Mouse (Mus musculus) brain, embryonic 14.5 days (tissue): ENCODE data around the gene Clic6.

Source experiments
- CTCF ChIP-seq: fragments of 200-500 bp; IDR thresholded peaks from 2 replicates; pipeline ENCODE4 v1.5.1; 2012; ENCODE audit warnings: inconsistent platforms, mild to moderate bottlenecking, moderate library complexity, borderline replicate concordance; ENCODE audit not compliant: insufficient read depth, insufficient read length; ENCODE audit errors: extremely low read depth
- POLR2A ChIP-seq: fragments of 200-500 bp; IDR thresholded peaks from 2 replicates; pipeline ENCODE4 v1.6.1; 2012; ENCODE audit warnings: mild to moderate bottlenecking, inconsistent platforms, borderline replicate concordance; ENCODE audit not compliant: poor library complexity, insufficient read depth, insufficient read length, severe bottlenecking; ENCODE audit errors: extremely low read depth

DNA sequence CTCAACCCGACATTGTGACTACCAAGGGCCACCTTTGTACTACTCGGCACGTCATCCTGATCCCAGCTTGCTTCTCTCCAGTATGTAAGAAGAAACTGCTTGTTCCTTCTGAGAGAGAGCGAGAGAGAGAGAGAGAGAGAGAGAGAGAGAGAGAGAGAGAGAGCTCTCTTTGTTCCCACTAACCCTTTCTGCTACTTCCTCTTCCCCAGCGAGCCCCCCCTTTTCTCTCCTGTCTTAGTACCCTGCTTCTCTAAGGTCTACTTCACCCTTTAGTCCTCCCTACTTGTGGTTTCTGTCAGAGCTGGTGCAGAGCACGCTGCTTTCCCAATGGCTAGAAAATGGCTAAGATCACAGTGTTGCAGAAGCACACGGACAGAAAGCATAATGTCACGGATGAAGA lies 45.3 kb upstream of the Clic6 start:
- TF ChIP-seq POLR2A (no peak), CTCF (no peak)
